Mouse (Mus musculus) 416B (cell line): ENCODE measurements around the gene Mrps17.
"Not testable (repeated sequence)": the region's sequence is repeated elsewhere in the genome, so short reads cannot be mapped to it uniquely, and the experiment has no call there.

Experiments used
- DNase-seq: peaks from one replicate; pipeline ENCODE4 v3.0.0; 2011; ENCODE audit warnings: low read depth

Gene Mrps17

GRCm38 (mm10) chr5:129715326-129715861 is at the start of gene Mrps17:
Gene Mrps17 (plus strand): TSS chr5:129715497.
- DNase-seq, result peak; percentile 97

GRCm38 (mm10) chr5:129666271-129666909 is 48.9 kb upstream of the Mrps17 start:
- DNase-seq, result no peak

- no peak for DNase-seq
Measured at GRCm38 (mm10) chr5:129667851-129668250, 47.4 kb upstream of the Mrps17 start.

- DNase-seq, result no peak
Measured at GRCm38 (mm10) chr5:129669453-129670035, 45.8 kb upstream of the Mrps17 start.

GRCm38 (mm10) chr5:129670036-129670458 is 45.2 kb upstream of the Mrps17 start, which contains the start of gene Zfp11:
Gene Zfp11 (minus strand): TSS chr5:129670099.
- DNase-seq, result no peak

GRCm38 (mm10) chr5:129685141-129685540 is 30.2 kb upstream of the Mrps17 start:
- not testable (repeated sequence) for DNase-seq

GRCm38 (mm10) chr5:129687621-129688020 is 27.7 kb upstream of the Mrps17 start:
- DNase-seq, result no peak

GRCm38 (mm10) chr5:129690528-129690927 is 24.8 kb upstream of the Mrps17 start:
- no peak for DNase-seq

- DNase-seq, result no peak
Measured at GRCm38 (mm10) chr5:129700506-129700905, 14.8 kb upstream of the Mrps17 start.

GRCm38 (mm10) chr5:129701706-129702105 is 13.6 kb upstream of the Mrps17 start:
- no peak for DNase-seq

- peak; percentile 87 for DNase-seq
Measured at GRCm38 (mm10) chr5:129703368-129703767, 11.9 kb upstream of the Mrps17 start.

GRCm38 (mm10) chr5:129708412-129708811 is 6.9 kb upstream of the Mrps17 start, which contains the start of gene Sept14:
Gene Sept14 (minus strand): TSS chr5:129708512.
- no peak for DNase-seq

- peak; percentile 42 for DNase-seq
Measured at GRCm38 (mm10) chr5:129717016-129717415, 1.7 kb downstream of the Mrps17 start.

GRCm38 (mm10) chr5:129720176-129720575 is 4.9 kb downstream of the Mrps17 start:
- no peak for DNase-seq

- DNase-seq, result peak; percentile 70
Measured at GRCm38 (mm10) chr5:129724268-129724667, 9.0 kb downstream of the Mrps17 start.

- peak; percentile 88 for DNase-seq
Measured at GRCm38 (mm10) chr5:129724834-129725773, 9.8 kb downstream of the Mrps17 start, which contains the start of gene Nipsnap2. Gene Nipsnap2 (plus strand): TSS chr5:129725063.

- DNase-seq, result no peak
Measured at GRCm38 (mm10) chr5:129725774-129726392, 10.6 kb downstream of the Mrps17 start.

- DNase-seq, result no peak
Measured at GRCm38 (mm10) chr5:129726784-129727183, 11.5 kb downstream of the Mrps17 start.

- no peak for DNase-seq
Measured at GRCm38 (mm10) chr5:129729286-129729685, 14.0 kb downstream of the Mrps17 start.

- DNase-seq, result peak; percentile 41
Measured at GRCm38 (mm10) chr5:129730344-129730743, 15.0 kb downstream of the Mrps17 start.

- DNase-seq, result no peak
Measured at GRCm38 (mm10) chr5:129731021-129731420, 15.7 kb downstream of the Mrps17 start.

GRCm38 (mm10) chr5:129740976-129741375 is 25.7 kb downstream of the Mrps17 start:
- peak; percentile 75 for DNase-seq
